Mouse (Mus musculus) right cerebral cortex, postnatal 36 days (tissue): ENCODE results near the gene Mical3.

Experiments
- DNase-seq, 2 experiments: peaks; one replicate each; pipeline ENCODE4 v3.0.0; 2022; ENCODE audit warnings: low spot score in 2 of 2, mixed read lengths in 1 of 2

Gene Mical3

GRCm38 (mm10) chr6:121109181-121109981, 21.4 kb downstream of the Mical3 start:
- peak; percentile 33 to 41 for DNase-seq

DNA sequence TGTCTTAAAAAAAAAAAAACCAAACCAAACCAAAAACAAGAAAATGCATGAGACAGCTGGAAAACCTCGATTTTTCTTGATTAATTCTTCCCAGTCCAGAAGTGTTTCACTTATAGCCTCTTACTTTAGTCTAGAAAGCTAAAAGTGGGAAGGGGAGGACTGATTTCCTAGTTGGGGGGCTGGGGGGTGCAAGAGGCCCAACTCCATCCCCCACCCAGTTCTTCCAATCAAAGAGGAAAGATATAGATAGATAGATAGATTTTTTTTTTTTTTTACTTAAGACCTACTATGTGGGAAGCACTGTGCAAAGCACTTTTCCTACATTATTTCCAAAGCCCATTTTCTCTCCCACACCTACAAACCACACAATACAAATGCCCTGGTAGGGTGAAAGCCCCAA, 22.7 kb downstream of the Mical3 start:
- no peak for DNase-seq

DNA sequence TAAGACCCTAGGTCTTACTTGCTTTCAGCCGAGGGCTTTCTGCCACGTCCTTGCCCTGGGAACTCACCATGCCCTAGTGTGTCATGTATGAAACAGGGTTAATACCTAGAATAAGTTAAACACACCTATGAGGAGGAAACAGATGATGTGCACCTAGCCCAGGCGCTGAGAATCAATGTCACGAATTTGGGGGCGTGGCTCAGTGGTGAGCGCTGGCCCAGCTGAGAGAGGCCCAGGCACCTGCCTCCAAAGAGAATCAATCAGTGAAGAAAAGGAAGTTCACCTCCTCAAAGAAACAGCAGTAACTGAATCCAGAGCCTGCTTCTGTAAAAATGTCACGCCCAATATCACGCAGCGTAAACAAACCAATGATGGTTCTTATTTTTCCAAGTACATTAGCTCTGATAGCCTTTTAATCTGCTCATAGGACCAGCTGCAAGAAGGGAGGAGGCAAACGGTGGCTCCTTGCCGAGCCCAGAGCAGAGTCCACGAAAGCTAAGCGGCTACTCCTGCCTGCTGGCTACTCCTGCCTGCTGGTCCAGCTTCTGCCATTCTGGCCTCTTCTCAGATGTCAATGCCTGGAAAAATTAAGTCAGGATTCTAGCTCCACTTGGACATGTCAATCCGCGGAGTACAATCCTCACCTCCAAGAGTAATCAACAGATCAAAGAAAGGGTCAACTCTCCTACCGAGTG, 23.9 kb downstream of the Mical3 start:
- DNase-seq = no peak

DNA sequence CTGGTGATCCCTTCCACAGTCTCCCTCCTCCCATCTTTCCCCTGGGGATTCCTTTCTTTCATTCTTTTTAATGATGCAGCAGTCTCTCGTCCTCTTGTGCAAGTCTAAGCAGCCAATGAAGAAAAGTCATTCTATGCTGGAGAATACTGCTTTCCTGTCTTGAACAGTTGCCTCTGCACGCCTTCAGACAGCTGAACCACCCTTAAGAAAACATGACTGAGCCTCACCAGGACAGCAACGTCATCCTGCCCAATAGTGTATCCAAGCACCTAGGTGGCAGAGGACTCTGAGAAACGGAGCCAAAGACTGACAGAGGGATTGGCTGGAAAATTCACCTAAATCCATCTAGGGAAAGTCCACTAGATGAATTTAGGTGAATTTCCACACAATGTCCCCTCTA, 25.1 kb downstream of the Mical3 start:
- DNase-seq = no peak

DNA sequence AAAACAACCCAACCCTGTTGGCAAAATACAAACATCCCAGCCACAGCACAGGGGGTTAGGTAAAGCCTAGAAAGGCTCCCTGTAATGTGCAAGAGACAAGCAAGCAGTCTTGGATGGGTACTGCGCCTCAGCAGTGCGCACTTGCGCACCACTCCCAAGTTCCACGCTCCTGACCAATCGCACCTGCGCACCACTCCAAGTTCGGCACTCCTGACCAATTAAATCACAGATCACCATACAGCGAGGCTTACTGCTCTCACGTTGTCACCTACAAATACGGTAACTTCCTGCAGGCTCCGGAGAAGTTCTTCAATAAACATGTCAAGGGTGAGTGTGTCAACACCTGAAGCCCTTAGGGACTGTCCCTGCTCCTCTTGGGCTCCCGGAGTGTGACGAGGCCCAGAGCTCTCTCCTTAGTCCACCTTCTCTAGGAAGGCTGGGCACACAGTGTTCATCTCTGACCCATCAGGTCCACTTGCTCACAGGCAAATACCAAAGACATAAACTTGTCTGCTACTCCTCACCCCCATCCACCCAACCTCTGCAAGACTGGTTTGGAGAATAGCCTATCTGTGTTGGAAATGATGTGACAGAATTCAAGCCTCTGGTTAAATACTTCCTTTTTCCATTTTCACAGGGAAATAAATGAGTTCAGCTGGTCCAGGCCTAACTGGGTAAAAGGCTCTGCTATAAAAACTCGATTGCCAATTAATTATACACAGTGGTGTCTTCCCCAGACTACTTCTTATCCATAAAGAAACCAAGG, 27.2 kb downstream of the Mical3 start:
- DNase-seq = no peak

DNA sequence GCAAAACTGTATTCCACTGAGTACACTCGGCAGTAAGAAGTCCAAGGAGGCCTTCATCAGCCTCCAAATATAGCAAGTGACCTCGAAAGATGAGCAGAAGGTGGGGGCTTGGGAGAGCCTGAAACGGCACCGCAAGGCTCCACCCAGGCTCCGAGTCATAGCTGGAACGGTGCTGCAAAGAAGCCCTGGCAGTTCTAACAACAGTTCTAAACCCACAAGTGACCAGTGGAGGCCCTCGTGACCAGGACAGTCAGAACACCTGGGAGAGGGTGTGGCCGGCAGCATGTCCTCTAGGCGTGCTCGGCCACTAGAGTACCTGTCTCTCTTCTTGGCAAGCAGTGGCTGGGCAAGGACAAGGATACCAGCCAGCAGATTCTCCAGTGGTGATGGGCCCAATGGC, 27.9 kb downstream of the Mical3 start:
- DNase-seq = no peak

DNA sequence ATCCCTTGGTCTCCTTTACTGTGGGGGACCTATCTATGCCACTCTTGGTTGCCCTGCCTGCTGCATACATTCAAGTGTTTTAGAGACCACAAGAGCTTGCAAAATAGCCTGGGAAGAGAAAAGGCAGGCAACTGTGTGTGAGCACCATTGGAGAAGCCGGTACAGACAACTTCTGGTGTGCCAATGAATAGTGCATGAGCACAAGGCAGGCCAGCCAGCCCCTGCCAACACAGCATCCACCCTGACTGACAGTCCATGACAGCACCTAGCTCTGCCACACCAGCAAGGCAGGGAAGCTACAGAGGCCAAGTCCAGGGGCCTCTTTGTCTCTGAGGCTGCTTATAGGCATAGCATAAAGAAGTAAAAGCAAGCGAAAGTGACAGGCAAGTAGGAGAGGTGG, 28.7 kb downstream of the Mical3 start:
- DNase-seq = no peak

- DNase-seq = no peak
Measured at GRCm38 (mm10) chr6:121101201-121101600, 29.6 kb downstream of the Mical3 start.

- no peak for DNase-seq
Measured at GRCm38 (mm10) chr6:121099831-121100230, 31.0 kb downstream of the Mical3 start.

- DNase-seq = no peak
Measured at GRCm38 (mm10) chr6:121099228-121099608, 31.6 kb downstream of the Mical3 start.

- DNase-seq = no peak
Measured at GRCm38 (mm10) chr6:121098511-121099227, 32.1 kb downstream of the Mical3 start.

GRCm38 (mm10) chr6:121098109-121098508, 32.7 kb downstream of the Mical3 start:
- DNase-seq = no peak

DNA sequence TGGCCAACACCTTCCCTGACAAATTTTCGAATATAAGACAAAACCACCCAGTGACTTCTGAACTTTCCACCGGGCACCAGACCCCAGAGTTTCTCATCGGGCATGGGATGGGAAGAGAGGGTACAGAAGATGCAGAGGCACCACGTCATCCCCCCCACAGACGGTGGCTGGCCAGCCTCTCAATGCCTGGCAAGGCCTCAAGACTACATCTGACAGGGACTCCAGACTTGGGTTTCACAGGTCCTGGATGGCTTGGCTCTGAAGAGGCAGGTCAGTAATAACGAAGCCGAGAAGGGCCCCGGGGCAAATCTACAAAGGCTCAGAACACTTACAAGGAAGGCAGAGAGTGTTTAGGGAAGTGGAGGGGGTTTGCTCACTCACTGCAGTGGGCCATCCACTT, 33.9 kb downstream of the Mical3 start:
- DNase-seq = no peak

GRCm38 (mm10) chr6:121096390-121096789, 34.4 kb downstream of the Mical3 start:
- DNase-seq = no peak

GRCm38 (mm10) chr6:121093662-121094408, 37.0 kb downstream of the Mical3 start:
- no peak for DNase-seq

DNA sequence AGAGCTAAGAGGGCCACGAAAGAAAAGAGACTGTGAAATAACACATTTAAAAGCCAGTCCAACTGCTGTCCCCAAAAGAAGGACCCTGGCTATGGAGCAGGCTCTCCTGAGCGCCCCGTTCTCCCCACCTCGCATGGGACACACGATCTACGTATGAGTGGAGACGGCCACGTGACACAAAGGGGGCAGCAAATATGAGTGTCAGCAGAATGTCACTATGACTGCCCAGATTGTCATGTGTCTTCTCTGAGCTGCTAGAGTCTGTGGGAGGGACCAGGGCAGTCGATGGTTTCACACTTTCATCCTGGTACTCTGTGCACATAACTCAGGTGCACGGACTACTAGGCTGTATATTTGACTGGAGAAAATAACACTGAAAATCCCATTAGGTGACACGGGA, 40.0 kb downstream of the Mical3 start:
- no peak for DNase-seq

DNA sequence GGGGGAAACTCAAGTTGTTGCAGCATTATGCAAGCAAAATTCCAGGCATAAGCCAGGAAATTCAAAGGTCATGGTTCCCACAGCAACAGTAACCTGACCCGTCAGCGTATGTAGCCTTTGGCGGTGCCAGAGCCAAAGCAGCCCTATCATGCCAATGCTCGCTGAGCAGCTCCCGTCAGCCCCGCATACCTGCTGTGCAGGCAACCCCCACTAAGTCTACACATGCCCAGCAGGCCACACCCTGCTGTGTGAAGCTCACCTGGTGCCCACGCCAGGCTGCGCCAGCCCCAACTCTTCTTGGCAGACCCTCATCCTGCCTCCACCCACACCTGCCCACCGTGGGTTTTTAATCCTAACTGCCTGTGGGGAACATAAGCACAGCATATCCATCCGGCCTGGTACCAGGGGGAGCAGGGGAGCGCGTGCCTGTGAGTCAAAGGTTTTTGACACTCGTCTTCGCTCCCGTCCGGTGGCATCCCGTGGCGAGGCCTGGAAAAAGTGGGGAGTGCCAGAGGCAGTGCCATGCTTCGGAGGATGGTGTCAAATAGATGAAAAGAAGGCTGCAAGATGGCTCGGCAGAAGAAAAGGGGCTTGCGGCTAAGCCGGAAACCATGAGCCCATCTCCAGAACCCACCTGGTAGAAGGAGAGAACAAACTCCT, 43.1 kb downstream of the Mical3 start:
- no peak for DNase-seq

DNA sequence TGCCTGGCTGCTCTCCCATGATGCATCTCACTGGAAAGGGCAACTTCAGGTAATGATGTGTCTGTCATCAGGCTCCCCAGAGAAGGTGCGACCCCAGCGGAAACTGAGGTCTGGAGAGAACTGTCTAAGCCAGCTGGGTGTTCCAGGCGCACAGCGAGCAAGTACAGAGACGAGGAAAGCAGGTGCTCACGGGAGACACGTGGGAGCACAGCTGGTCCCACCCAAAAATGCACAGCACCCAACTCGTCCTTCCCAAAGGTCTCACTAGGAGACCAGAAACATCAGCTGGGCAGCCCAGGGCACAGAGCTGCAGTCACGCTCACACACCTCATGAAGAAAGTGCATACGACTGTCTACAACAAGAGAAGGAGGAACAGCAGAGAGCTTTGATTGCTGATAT, 43.7 kb downstream of the Mical3 start:
- DNase-seq = no peak

DNA sequence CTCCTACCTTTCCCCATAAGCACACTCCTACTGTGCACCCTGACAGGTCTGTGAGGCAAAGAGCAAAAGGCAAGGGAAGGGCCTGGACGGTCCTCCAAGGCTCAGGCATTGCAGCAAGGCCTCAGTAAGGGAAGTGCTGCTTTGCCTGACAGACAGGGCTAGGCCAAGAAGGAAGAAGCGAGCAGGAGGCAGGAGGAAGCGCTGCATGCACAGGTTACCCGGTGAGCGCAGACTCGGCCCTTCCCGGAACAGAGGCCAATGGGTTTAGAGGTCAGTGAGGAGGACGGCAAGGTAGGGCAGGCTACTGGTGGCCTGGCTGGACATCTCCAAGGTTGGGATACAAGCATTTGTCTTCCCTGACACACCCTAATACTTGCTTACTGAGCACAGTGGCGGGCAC, 44.6 kb downstream of the Mical3 start:
- no peak for DNase-seq

DNA sequence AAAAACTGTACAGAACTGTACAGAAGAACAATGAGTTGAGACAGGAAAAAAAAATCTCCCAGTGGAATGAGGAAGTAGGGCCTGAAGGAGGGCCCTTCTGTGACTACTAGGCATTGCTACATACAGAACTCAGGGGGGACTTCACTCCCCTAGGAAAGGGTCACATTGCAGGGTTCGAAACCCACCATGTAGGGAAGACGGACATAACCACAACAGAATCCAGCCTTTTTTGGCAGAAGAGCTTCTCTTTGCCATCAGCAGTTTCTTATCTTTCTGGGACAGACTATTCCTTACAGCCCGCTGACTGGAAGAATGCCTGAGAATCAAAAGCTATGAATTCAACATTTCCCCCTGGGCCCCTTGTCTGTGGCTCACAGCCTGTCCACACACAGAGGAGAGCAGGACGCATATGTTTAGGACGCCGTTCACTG, 46.7 kb downstream of the Mical3 start:
- DNase-seq = no peak

DNA sequence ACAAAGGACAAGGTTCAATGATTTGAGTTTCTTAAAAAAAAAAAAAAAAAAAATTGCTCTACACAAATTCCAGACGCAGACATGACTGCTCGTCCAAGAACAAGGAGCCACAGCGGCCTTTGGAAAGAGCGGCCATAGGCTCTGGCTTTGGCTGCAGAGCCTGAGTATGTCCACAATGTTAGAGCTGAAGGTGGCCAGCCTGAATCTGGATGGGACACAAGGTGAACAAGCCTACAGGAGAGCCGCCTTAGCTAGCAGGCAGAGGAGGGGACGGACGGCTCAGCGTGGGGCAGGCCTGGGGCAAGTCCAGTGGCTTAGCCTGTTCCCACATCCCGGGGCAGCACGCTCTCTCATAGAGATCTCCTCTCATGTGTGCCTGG, 48.7 kb downstream of the Mical3 start:
- no peak for DNase-seq
